Mouse (Mus musculus): ENCODE results near the gene Sfta2. TPM values are rescaled to one million over a fixed set of nuclear protein-coding genes. Genes with fewer than 3 reads are reported as not detected.

Gene Sfta2
- polyA plus RNA-seq, 1 experiment from 2014 or later: not detected

- no peak overlapping the region for H3K4me3 ChIP-seq (replicated peaks)
- H3K9me3 ChIP-seq (replicated peaks): no peaks in the 10 kb centered on the region
- ATAC-seq (ENCODE audit: insufficient read depth): no peak
- no peak overlapping the region for H3K27ac ChIP-seq (replicated peaks)
- H3K36me3 ChIP-seq (replicated peaks): no peaks in the 10 kb centered on the region
- H3K4me2 ChIP-seq: no peak overlapping the region
- peaks cover 45% of the 10 kb centered on the region for H3K27me3 ChIP-seq
- no peak overlapping the region for H3K9ac ChIP-seq
- H3K4me1 ChIP-seq (replicated peaks): no peaks in the 10 kb centered on the region; the same call in 1 of the 2 replicates
- 70% methylated on average over 14 of the region's 14 CpGs for WGBS (ENCODE audit: insufficient replicate concordance)
Measured at GRCm38 (mm10) chr17:35570836-35571235, 30.5 kb upstream of the Sfta2 start.

- Histone ChIP-seq H3K4me2 (no peak overlapping the region), H3K9ac (no peak overlapping the region), H3K27me3 (peaks cover 44% of the 10 kb centered on the region), H3K4me1 (replicated peaks) (no peaks in the 10 kb centered on the region; the same call in 1 of the 2 replicates), H3K4me3 (replicated peaks) (no peak overlapping the region), H3K27ac (replicated peaks) (no peak overlapping the region), H3K9me3 (replicated peaks) (no peaks in the 10 kb centered on the region), H3K36me3 (replicated peaks) (no peaks in the 10 kb centered on the region)
- WGBS (ENCODE audit: insufficient replicate concordance): 82% methylated on average over 7 of the region's 7 CpGs
- ATAC-seq (ENCODE audit: insufficient read depth): no peak
Measured at GRCm38 (mm10) chr17:35571477-35571876, 29.9 kb upstream of the Sfta2 start.

GRCm38 (mm10) chr17:35578211-35578610 lies 23.1 kb upstream of the Sfta2 start:
- H3K9ac ChIP-seq: no peak overlapping the region
- no peaks in the 10 kb centered on the region for H3K36me3 ChIP-seq (replicated peaks)
- no peaks in the 10 kb centered on the region for H3K9me3 ChIP-seq (replicated peaks)
- H3K27ac ChIP-seq (replicated peaks): no peak overlapping the region
- H3K4me2 ChIP-seq: no peak overlapping the region
- WGBS (ENCODE audit: insufficient replicate concordance): 17% methylated on average over 6 of the region's 6 CpGs
- H3K27me3 ChIP-seq: peaks cover 18% of the 10 kb centered on the region; the same call in 1 of the 2 replicates
- H3K4me1 ChIP-seq (replicated peaks): no peaks in the 10 kb centered on the region
- no peak overlapping the region for H3K4me3 ChIP-seq (replicated peaks)
- no peak for ATAC-seq (ENCODE audit: insufficient read depth)

GRCm38 (mm10) chr17:35582900-35583299 lies 18.4 kb upstream of the Sfta2 start:
- H3K27ac ChIP-seq (replicated peaks): no peak overlapping the region
- WGBS (ENCODE audit: insufficient replicate concordance): 86% methylated on average over 1 of the region's 1 CpGs
- no peaks in the 10 kb centered on the region for H3K36me3 ChIP-seq (replicated peaks)
- 0 out of 2 replicates have a peak, but pooled peaks cover 3% of the 10 kb centered on the region for H3K27me3 ChIP-seq
- no peak overlapping the region for H3K9ac ChIP-seq
- H3K9me3 ChIP-seq (replicated peaks): no peaks in the 10 kb centered on the region
- ATAC-seq (ENCODE audit: insufficient read depth): no peak
- no peak overlapping the region for H3K4me3 ChIP-seq (replicated peaks)
- H3K4me2 ChIP-seq: no peak overlapping the region
- no peaks in the 10 kb centered on the region for H3K4me1 ChIP-seq (replicated peaks)

GRCm38 (mm10) chr17:35584330-35584937 lies 16.9 kb upstream of the Sfta2 start:
- 15% methylated on average over 16 of the region's 16 CpGs for WGBS (ENCODE audit: insufficient replicate concordance)
- Histone ChIP-seq H3K27me3 (0 out of 2 replicates have a peak, but pooled peaks cover 3% of the 10 kb centered on the region), H3K9me3 (replicated peaks) (no peaks in the 10 kb centered on the region), H3K4me2 (no peak overlapping the region), H3K4me3 (replicated peaks) (no peak overlapping the region), H3K27ac (replicated peaks) (no peak overlapping the region), H3K36me3 (replicated peaks) (no peaks in the 10 kb centered on the region), H3K4me1 (replicated peaks) (no peaks in the 10 kb centered on the region), H3K9ac (no peak overlapping the region)
- ATAC-seq (ENCODE audit: insufficient read depth): no peak

GRCm38 (mm10) chr17:35587291-35587690 lies 14.1 kb upstream of the Sfta2 start:
- 31% methylated on average over 1 of the region's 1 CpGs for WGBS (ENCODE audit: insufficient replicate concordance)
- Histone ChIP-seq H3K4me1 (replicated peaks) (no peaks in the 10 kb centered on the region), H3K36me3 (replicated peaks) (no peaks in the 10 kb centered on the region), H3K27ac (replicated peaks) (no peak overlapping the region), H3K27me3 (peaks cover 5% of the 10 kb centered on the region; the same call in 1 of the 2 replicates), H3K4me3 (replicated peaks) (no peak overlapping the region), H3K9me3 (replicated peaks) (no peaks in the 10 kb centered on the region), H3K4me2 (no peak overlapping the region), H3K9ac (no peak overlapping the region)
- ATAC-seq (ENCODE audit: insufficient read depth): no peak

GRCm38 (mm10) chr17:35588387-35588786 lies 13.0 kb upstream of the Sfta2 start:
- Histone ChIP-seq H3K4me2 (no peak overlapping the region), H3K4me3 (replicated peaks) (no peak overlapping the region), H3K9me3 (replicated peaks) (no peaks in the 10 kb centered on the region), H3K36me3 (replicated peaks) (no peaks in the 10 kb centered on the region), H3K9ac (no peak overlapping the region), H3K27ac (replicated peaks) (no peak overlapping the region), H3K27me3 (peaks cover 6% of the 10 kb centered on the region; the same call in 1 of the 2 replicates), H3K4me1 (replicated peaks) (no peaks in the 10 kb centered on the region)
- WGBS (ENCODE audit: insufficient replicate concordance): 33% methylated on average over 4 of the region's 4 CpGs
- ATAC-seq (ENCODE audit: insufficient read depth): no peak

GRCm38 (mm10) chr17:35590410-35591218 lies 10.7 kb upstream of the Sfta2 start:
- no peak overlapping the region for H3K27ac ChIP-seq (replicated peaks)
- H3K36me3 ChIP-seq (replicated peaks): no peaks in the 10 kb centered on the region
- no peaks in the 10 kb centered on the region for H3K4me1 ChIP-seq (replicated peaks)
- no peaks in the 10 kb centered on the region for H3K9me3 ChIP-seq (replicated peaks)
- no peak overlapping the region for H3K4me3 ChIP-seq (replicated peaks)
- peaks cover 3% of the 10 kb centered on the region; the same call in 1 of the 2 replicates for H3K27me3 ChIP-seq
- ATAC-seq (ENCODE audit: insufficient read depth): no peak
- H3K9ac ChIP-seq: no peak overlapping the region
- WGBS (ENCODE audit: insufficient replicate concordance): 43% methylated on average over 21 of the region's 21 CpGs
- H3K4me2 ChIP-seq: no peak overlapping the region

GRCm38 (mm10) chr17:35591219-35591578 lies 10.2 kb upstream of the Sfta2 start:
- no peak for ATAC-seq (ENCODE audit: insufficient read depth)
- Histone ChIP-seq H3K9me3 (replicated peaks) (no peaks in the 10 kb centered on the region), H3K27ac (replicated peaks) (no peak overlapping the region), H3K4me1 (replicated peaks) (no peaks in the 10 kb centered on the region), H3K36me3 (replicated peaks) (no peaks in the 10 kb centered on the region), H3K4me2 (no peak overlapping the region), H3K9ac (no peak overlapping the region), H3K4me3 (replicated peaks) (no peak overlapping the region), H3K27me3 (peaks cover 3% of the 10 kb centered on the region; the same call in 1 of the 2 replicates)
- WGBS (ENCODE audit: insufficient replicate concordance): 83% methylated on average over 7 of the region's 7 CpGs

GRCm38 (mm10) chr17:35591731-35592130 lies 9.6 kb upstream of the Sfta2 start:
- H3K27ac ChIP-seq (replicated peaks): no peak overlapping the region
- no peak overlapping the region for H3K9ac ChIP-seq
- no peak overlapping the region for H3K4me3 ChIP-seq (replicated peaks)
- peaks cover 3% of the 10 kb centered on the region; the same call in 1 of the 2 replicates for H3K27me3 ChIP-seq
- no peaks in the 10 kb centered on the region for H3K9me3 ChIP-seq (replicated peaks)
- H3K4me2 ChIP-seq: no peak overlapping the region
- no peaks in the 10 kb centered on the region for H3K4me1 ChIP-seq (replicated peaks)
- WGBS (ENCODE audit: insufficient replicate concordance): 79% methylated on average over 15 of the region's 15 CpGs
- ATAC-seq (ENCODE audit: insufficient read depth): no peak
- H3K36me3 ChIP-seq (replicated peaks): no peaks in the 10 kb centered on the region

GRCm38 (mm10) chr17:35592131-35592530 lies 9.2 kb upstream of the Sfta2 start:
- Histone ChIP-seq H3K27ac (replicated peaks) (no peak overlapping the region), H3K4me3 (replicated peaks) (no peak overlapping the region), H3K27me3 (peaks cover 3% of the 10 kb centered on the region; the same call in 1 of the 2 replicates), H3K4me1 (replicated peaks) (no peaks in the 10 kb centered on the region), H3K9ac (no peak overlapping the region), H3K9me3 (replicated peaks) (no peaks in the 10 kb centered on the region), H3K36me3 (replicated peaks) (no peaks in the 10 kb centered on the region), H3K4me2 (no peak overlapping the region)
- no peak for ATAC-seq (ENCODE audit: insufficient read depth)
- 73% methylated on average over 9 of the region's 9 CpGs for WGBS (ENCODE audit: insufficient replicate concordance)
